Mouse (Mus musculus): ENCODE results near the gene Ppp1r1c.

The Ppp1r1c gene

DNA sequence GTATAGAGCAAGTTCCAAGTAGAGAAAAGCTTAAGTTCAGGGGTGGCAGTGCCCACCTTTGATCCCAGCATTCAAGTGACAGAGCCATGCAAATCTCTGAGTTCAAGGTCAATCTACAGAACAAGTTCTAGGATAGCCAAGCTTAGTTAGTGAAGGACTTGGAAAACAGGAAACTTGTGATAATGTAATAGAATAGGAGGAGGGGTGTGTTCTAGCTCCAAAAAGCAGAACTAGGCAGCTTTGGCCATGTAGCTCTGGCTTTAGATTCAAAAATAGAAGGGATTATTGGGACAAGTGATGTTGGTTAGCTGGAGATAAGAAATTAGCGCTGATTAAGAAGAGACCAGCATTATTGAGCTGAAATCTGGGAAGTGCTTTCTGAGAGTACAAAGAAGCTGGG is 149.3 kb downstream of the Ppp1r1c start:
- DNase-seq (ENCODE audit: low spot score in 2 of 2) = no peak

DNA sequence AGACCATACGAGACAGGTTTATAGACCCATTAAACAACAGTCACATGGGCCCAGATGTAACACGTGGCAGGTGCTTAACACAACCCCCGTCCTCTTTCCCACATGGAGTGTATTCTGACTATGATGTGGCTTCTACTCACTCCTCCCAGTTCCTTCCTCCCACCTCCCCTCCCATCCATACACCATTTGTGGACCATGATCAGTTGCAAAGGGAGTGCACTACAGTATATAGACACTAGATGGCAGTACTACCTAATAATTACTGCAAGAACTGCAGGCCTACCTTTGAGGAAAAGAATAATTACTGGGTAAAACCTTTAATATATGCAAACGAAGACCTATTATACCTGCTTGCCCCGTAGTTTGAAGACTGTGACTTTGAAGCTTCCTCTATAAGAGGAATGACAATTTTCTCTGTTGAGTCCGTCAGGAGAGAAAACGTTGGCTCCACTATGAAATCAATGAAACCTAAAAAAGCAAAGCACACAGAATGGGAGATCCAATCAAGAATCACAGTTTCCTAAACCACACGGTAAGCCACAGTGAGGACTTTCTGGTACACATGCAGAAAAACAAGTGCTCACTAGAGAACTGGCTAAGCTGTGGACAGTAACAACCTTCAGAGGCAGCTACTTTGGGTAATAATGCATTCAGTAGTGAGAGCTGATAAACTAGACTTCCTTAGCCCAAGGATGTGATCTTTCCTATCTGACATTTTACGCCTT is 157.9 kb downstream of the Ppp1r1c start:
- no peak for DNase-seq (ENCODE audit: low spot score in 2 of 2)

All from spleen, postnatal 10 days (tissue).